Mouse (Mus musculus): ENCODE data around the gene Aff4.

- TF ChIP-seq POLR2A (IDR thresholded peaks at IDR 0.05; ENCODE audit: borderline replicate concordance, low read depth, low read length): no peak
- no peak for TF ChIP-seq CTCF (IDR thresholded peaks at IDR 0.05; ENCODE audit: low read depth, low read length)
These were observed 43.7 kb upstream of the Aff4 start for GRCm38 (mm10) chr11:53306965-53307364.

Measured in bone marrow macrophage, adult 2 months (primary cell).